Mouse (Mus musculus) frontal cortex, postnatal 25 days (tissue): ENCODE results near the gene Defb48.

Source experiments
- DNase-seq, 2 experiments: peaks; one replicate each; pipeline ENCODE4 v3.0.0; 2022; ENCODE audit warnings: low spot score in 2 of 2

The Defb48 gene

DNA sequence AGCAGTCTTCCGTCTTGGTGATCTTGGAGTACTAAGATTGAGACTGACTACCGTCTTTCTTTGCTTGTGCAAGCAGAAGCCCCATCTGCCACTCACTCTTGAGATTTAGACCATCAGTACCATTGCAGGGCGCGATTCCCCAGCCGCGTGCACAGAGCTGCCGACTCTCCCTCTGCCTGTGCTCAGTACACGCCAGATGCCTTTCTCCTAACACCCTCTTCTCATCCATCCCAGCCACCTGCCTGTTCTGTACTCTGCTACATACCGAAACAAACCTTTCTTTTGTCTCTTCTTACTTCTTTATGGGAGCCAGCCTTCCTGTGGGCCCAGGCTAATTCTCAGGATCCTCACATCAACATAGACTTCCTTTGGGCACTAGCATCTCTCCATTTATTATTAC is 48.9 kb downstream of the Defb48 start:
- DNase-seq, result no peak

DNA sequence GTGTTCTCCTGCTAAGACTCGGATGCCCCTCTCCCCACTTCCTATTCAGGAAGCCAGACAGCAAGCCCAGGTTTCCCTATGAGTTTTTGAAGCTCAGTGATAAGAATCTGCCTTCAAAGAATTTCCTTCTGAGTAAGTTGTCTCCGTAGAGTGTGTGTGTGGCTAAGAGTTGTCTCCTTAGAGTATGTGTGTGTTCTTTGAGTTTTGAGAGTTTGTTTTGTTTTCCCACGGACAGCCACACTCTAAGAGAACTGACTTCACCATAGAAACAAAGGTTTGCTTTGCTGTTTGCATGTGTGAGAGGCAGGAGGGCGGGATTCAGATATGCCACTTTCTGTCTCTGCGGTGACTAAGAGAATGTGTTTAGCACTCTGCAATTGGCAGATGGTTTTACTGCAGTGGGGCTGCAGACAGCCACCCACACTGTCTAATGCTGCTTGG is 56.2 kb downstream of the Defb48 start:
- no peak for DNase-seq
